Mouse (Mus musculus) olfactory bulb, adult 2 months (tissue): Measurements from ENCODE around the gene Gm5294.

ENCODE experiments used
- CTCF ChIP-seq: fragments of 200-500 bp; IDR thresholded peaks from 2 replicates; pipeline ENCODE4 v1.5.1; 2012; ENCODE audit warnings: low read depth, mild to moderate bottlenecking, low read length, moderate library complexity; ENCODE audit not compliant: insufficient read depth
- POLR2A ChIP-seq: fragments of 200-500 bp; IDR thresholded peaks from 2 replicates; pipeline ENCODE4 v1.6.1; 2012; ENCODE audit warnings: mild to moderate bottlenecking, low read depth, low read length, moderate library complexity; ENCODE audit not compliant: insufficient read depth

DNA sequence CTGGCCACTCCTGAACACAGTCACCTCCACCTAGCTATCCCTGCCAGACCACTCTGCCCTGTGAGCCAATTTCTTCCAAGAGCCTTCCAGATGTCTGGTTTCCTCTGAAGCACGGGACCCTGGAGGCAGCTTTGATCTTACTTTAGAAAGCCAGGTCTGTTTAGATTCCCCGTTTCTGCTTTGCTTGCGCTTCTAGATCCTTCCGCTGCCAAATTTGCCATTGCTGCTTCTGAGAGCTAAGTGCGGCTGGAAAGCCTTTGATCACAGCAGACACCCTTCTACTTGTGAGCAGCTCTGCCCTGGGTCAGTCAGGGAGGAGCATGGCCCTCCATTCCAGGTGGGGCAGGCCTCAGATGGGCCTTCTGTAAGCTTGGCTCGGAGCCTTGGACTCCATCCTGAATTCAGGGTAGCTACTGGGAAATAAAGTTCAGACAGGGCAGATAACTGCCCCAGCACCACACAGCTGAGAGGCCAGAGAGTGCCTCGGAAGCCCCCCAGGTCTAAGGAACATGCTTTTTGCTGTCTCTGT lies 18.2 kb upstream of the Gm5294 start:
- TF ChIP-seq CTCF: no peak
- TF ChIP-seq POLR2A: no peak
